In the genomic region with DNA sequence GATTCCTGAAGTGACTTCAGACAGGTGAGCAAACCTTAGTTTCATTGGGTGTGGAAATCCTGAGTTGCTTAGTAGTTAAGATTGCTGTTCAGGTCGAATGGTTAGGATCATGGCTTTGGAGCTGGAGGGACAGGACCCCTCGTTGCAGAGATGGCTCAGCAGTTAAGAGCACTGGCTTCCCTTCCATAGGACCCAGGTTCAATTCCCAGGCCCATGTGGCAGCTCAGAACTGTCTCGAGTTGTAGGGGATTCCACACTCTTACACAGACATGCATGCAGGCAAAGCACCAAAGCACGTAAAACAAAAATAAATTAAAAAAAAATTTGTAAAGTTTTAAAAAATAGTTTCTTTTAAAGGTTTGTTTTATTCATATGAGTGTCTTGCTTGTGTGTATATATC, we compare ENCODE assay signal across 8 mouse cellular contexts. TPM values are rescaled to one million over a fixed set of nuclear protein-coding genes. Genes with fewer than 3 reads are reported as not detected.
DNase-seq lines count a peak whose midpoint lies in the region; ATAC-seq and TF ChIP-seq lines count a peak whose summit lies in the region.

No protein-coding gene starts in this region.

- 0 out of 2 replicates have a peak, but pooled peaks have one; percentile 7 for ATAC-seq in heart, embryonic 11.5 days (replicated peaks; ENCODE audit: insufficient number of reproducible peaks, low FRiP score, low TSS enrichment)
- ATAC-seq in intestine, embryonic 16.5 days = peak; percentile 36
- ATAC-seq in frontal cortex, adult (ENCODE audit: low TSS enrichment) = no peak

- TF ChIP-seq CTCF in testis, adult 2 months (IDR thresholded peaks at IDR 0.05; ENCODE audit: control insufficient read depth, insufficient read depth, insufficient replicate concordance, low read depth, low read length) = no peak

- 75% methylated on average over 4 of the region's 4 CpGs for WGBS in heart, embryonic 11.5 days (ENCODE audit: insufficient replicate concordance)
- WGBS in intestine, embryonic 16.5 days = 71% methylated on average over 4 of the region's 4 CpGs

- H3K9ac ChIP-seq in heart, embryonic 11.5 days (ENCODE audit: low read depth, low read length) = no peak overlapping the region
- H3K9ac ChIP-seq in intestine, embryonic 16.5 days (ENCODE audit: low read depth, low read length) = no peak overlapping the region

- peaks cover 4% of the 10 kb centered on the region; the same call in 1 of the 2 replicates for H3K4me1 ChIP-seq in heart, embryonic 11.5 days (ENCODE audit: control insufficient read depth, insufficient read depth, low read length)
- H3K4me1 ChIP-seq in testis, adult 2 months (ENCODE audit: control insufficient read depth, insufficient read depth, low read length) = peaks cover 5% of the 10 kb centered on the region
- no peaks in the 10 kb centered on the region for H3K4me1 ChIP-seq in intestine, embryonic 16.5 days (ENCODE audit: control insufficient read depth, insufficient read depth, low read length)

- DNase-seq in heart, adult 9 months (ENCODE audit: low spot score in 2 of 2) = no peak
- DNase-seq in testis, postnatal 14 days (ENCODE audit: low spot score) = no peak
- DNase-seq in splenic B cell, adult 2 months (ENCODE audit: low read depth, low spot score) = peak; percentile 9
- no peak for DNase-seq in urinary bladder, postnatal 25 days (ENCODE audit: low spot score)

- no peaks in the 10 kb centered on the region for H3K27me3 ChIP-seq in heart, embryonic 11.5 days (ENCODE audit: control insufficient read depth, insufficient read depth, low read length)
- H3K27me3 ChIP-seq in testis, adult 2 months (ENCODE audit: control insufficient read depth, insufficient read depth, low read length) = no peaks in the 10 kb centered on the region
- 0 out of 2 replicates have a peak, but pooled peaks cover 2% of the 10 kb centered on the region for H3K27me3 ChIP-seq in intestine, embryonic 16.5 days (replicated peaks; ENCODE audit: control insufficient read depth, insufficient read depth, low read length)
- H3K27me3 ChIP-seq in splenic B cell, adult 2 months (ENCODE audit: control insufficient read depth, insufficient read depth, low read length, poor library complexity, severe bottlenecking) = no peaks in the 10 kb centered on the region

- H3K9me3 ChIP-seq in heart, embryonic 11.5 days (replicated peaks; ENCODE audit: control insufficient read depth, low read length) = no peaks in the 10 kb centered on the region
- H3K9me3 ChIP-seq in intestine, embryonic 16.5 days (ENCODE audit: control insufficient read depth, low read length) = no peaks in the 10 kb centered on the region

- H3K4me2 ChIP-seq in heart, embryonic 11.5 days = no peak overlapping the region
- no peak overlapping the region for H3K4me2 ChIP-seq in intestine, embryonic 16.5 days (ENCODE audit: low read depth, low read length)

- TF ChIP-seq POLR2A in testis, adult 2 months (IDR thresholded peaks at IDR 0.05; ENCODE audit: control insufficient read depth, low read depth, low read length) = no peak

- H3K27ac ChIP-seq in heart, embryonic 11.5 days (ENCODE audit: low read depth, low read length) = no peak overlapping the region
- 0 out of 2 replicates have a peak overlapping the region, but pooled peaks have one; percentile 15 for H3K27ac ChIP-seq in testis, adult 2 months (ENCODE audit: control insufficient read depth, insufficient read depth, low read depth, low read length)
- no peak overlapping the region for H3K27ac ChIP-seq in intestine, embryonic 16.5 days (ENCODE audit: low read length)

- H3K36me3 ChIP-seq in heart, embryonic 11.5 days (ENCODE audit: control insufficient read depth, insufficient read depth, low read length) = no peaks in the 10 kb centered on the region
- no peaks in the 10 kb centered on the region for H3K36me3 ChIP-seq in testis, adult 2 months (ENCODE audit: control insufficient read depth, insufficient read depth, low read length)
- no peaks in the 10 kb centered on the region for H3K36me3 ChIP-seq in intestine, embryonic 16.5 days (ENCODE audit: control insufficient read depth, insufficient read depth, low read length)
- no peaks in the 10 kb centered on the region for H3K36me3 ChIP-seq in splenic B cell, adult 2 months (ENCODE audit: control insufficient read depth, insufficient read depth, low read length, poor library complexity, severe bottlenecking)

- no peak overlapping the region for H3K4me3 ChIP-seq in heart, embryonic 11.5 days (ENCODE audit: low read depth, low read length)
- H3K4me3 ChIP-seq in testis, adult 2 months (ENCODE audit: control insufficient read depth, low read depth, low read length) = no peak overlapping the region
- no peak overlapping the region for H3K4me3 ChIP-seq in intestine, embryonic 16.5 days (ENCODE audit: low read length)

RNA-seq across cellular contexts. Expression of a gene that starts 0.4 kb away (rescaled TPM):
- 13.6 and 15.3 TPM in 2 replicates for polyA plus RNA-seq in heart, embryonic 11.5 days (2014; fragmentation: Nextera tagmentation; extraction: Ambion mirVana)
- polyA plus RNA-seq in testis, adult 2 months (2012; rRNA removed) = 6.1 and 7.4 TPM in 2 replicates
- polyA plus RNA-seq in intestine, embryonic 16.5 days (2015; fragmentation: Nextera tagmentation; extraction: Ambion mirVana) = 20.3 and 24.0 TPM in 2 replicates

RNA-seq across cellular contexts. Expression of a gene that starts 12.5 kb away (rescaled TPM):
- not detected in 2 replicates for polyA plus RNA-seq in heart, embryonic 11.5 days (2014; fragmentation: Nextera tagmentation; extraction: Ambion mirVana)
- not detected in 2 replicates for polyA plus RNA-seq in testis, adult 2 months (2012; rRNA removed)
- 16.4 and 26.4 TPM in 2 replicates for polyA plus RNA-seq in intestine, embryonic 16.5 days (2015; fragmentation: Nextera tagmentation; extraction: Ambion mirVana)

RNA-seq across cellular contexts. Expression of a gene that starts 25.5 kb away (rescaled TPM):
- 62.6 and 68.8 TPM in 2 replicates for polyA plus RNA-seq in heart, embryonic 11.5 days (2014; fragmentation: Nextera tagmentation; extraction: Ambion mirVana)
- 10.1 and 10.8 TPM in 2 replicates for polyA plus RNA-seq in testis, adult 2 months (2012; rRNA removed)
- 95.1 and 107 TPM in 2 replicates for polyA plus RNA-seq in intestine, embryonic 16.5 days (2015; fragmentation: Nextera tagmentation; extraction: Ambion mirVana)

RNA-seq across cellular contexts. Expression of a gene that starts 36.9 kb away (rescaled TPM):
- polyA plus RNA-seq in heart, embryonic 11.5 days (2014; fragmentation: Nextera tagmentation; extraction: Ambion mirVana) = 2.2 and 2.5 TPM in 2 replicates
- polyA plus RNA-seq in testis, adult 2 months (2012; rRNA removed) = 5.5 and 6.6 TPM in 2 replicates
- 5.0 and 5.5 TPM in 2 replicates for polyA plus RNA-seq in intestine, embryonic 16.5 days (2015; fragmentation: Nextera tagmentation; extraction: Ambion mirVana)

RNA-seq across cellular contexts. Expression of a gene that starts 43.8 kb away (rescaled TPM):
- polyA plus RNA-seq in heart, embryonic 11.5 days (2014; fragmentation: Nextera tagmentation; extraction: Ambion mirVana) = 0.94 and 2.1 TPM in 2 replicates
- 0.18 and 0.23 TPM in 2 replicates for polyA plus RNA-seq in testis, adult 2 months (2012; rRNA removed)
- 2.5 and 3.4 TPM in 2 replicates for polyA plus RNA-seq in intestine, embryonic 16.5 days (2015; fragmentation: Nextera tagmentation; extraction: Ambion mirVana)

Comparison
In these comparisons a context has a peak if more than half of its experiments do, and no peak if none do; other contexts are left out.
1. RNA of a gene that starts 12.5 kb away (polyA plus RNA-seq): 16.4 to 26.4 TPM in intestine, embryonic 16.5 days; not detected in testis, adult 2 months and not detected in heart, embryonic 11.5 days; every median in the first group is over 10 times any median in the second.